Mouse (Mus musculus): ENCODE measurements around the gene Lmln.

- TF ChIP-seq CTCF (IDR thresholded peaks at IDR 0.05; ENCODE audit: insufficient read depth, low read depth, low read length) (no peak), POLR2A (IDR thresholded peaks at IDR 0.05; ENCODE audit: insufficient read depth, low read depth, low read length) (no peak)
These were observed 8.6 kb downstream of the Lmln start for GRCm38 (mm10) chr16:33070928-33071327.

Data from olfactory bulb, adult 2 months (tissue).